Mouse (Mus musculus): ENCODE measurements around the gene Tmem132d.

The Tmem132d gene

DNA sequence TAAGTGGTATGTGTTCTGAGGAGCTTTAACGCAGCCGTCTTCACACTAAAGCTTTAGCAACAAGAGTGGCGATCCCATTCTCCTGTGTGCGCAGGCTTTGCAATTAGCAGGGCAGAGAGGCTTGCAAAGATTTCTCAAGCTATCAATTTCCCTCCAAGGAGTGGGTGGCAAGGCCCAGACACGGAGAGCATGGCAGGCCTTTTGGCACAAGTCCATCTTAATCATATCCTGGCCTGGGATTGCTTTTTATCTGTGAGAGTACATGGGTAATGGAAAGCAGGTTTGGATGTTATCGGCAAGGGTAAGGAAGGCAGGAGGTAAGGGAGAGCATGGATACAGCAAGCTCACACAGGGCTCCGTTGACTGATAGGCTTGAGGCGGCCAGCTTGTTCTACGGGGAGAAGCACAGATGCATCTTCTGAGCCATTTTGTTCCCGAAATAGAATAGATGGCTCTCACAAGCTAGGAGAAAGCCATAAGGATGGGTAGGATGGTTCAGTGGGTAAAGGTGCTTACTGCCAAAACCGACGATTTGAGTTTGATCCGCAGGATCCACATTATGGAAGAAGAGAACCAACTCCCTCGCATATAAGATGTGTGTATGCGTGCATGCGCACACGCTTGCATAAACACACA lies 228.1 kb downstream of the Tmem132d start:
- peak; percentile 21 for DNase-seq

DNA sequence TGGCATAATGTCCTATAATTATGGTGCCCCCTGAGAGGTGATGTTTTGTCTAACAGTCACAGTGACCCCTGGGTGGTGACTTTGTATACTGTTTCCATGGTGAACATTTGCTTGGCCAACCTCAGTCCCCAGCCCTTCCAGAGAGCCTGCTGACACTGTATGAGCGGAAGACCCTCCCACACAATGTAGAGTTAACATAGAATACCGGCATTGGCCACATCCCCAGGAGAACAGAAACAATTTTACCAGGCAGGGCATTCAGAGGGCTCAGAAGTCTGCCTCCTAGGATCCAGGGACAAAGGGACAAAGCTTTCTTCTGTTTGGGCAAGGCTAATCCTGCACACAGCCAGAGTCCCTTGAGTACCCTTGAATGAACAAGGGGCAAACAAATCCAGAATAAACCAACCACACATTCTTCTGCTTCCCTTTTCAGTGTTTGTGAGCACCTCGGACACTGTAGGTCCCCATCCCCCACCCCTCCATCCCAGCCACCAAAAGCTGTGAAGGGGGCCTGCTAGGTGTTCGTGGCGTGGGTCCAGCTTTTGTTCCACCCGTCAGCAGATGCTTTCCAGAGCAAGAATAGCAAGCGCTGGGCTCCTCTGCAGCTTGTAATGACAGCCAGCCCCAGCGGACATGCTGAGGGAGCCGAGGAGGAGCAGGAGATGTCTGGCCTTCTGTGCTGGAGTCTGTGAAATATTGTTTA lies 228.8 kb downstream of the Tmem132d start:
- peak; percentile 12 for DNase-seq

DNA sequence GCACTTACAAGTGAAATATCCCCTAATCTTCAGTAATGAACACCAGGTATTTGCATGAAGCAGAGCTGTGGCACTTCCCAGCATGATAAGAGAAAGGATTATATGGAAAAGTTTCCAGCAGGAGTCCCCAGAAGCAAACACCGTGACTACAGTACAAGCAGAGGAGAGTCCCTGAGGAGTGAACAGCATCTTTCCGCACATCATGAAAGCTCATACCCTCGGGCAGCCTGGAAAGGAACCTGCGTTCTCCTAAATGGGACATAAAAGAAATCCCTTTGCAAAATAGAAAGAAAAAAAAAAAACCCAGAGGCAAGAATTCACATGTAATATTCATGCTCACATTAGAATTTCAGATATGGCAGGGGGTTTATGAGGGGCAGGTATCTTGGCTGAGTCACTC lies 238.8 kb downstream of the Tmem132d start:
- DNase-seq = no peak

DNA sequence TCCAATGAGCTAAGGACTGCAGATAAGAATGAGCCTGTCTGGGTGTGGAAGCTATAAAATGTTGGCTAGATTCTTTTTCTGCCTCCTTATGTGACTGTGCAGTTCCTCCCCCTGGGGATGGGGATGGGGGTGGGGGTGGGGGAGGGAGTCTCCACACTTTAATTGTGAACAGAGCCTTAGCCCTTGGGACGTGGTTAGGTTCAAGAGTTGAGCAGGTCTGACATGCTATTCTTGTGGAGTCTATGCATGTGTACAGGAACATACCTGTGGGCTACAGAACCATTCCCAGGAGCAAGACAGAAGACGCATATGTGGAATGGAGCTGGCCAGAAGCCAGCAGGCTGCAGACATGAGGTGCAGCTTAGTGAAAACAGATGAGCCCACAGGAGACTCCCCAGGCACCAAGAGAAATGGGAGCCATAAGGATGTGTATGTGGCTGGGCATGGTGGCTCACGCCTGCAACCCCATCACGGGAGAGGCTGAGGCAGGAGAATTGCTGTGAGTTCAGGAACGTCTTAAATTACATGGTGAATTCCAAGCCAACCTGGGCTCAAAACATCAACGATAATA lies 240.3 kb downstream of the Tmem132d start:
- no peak for DNase-seq

DNA sequence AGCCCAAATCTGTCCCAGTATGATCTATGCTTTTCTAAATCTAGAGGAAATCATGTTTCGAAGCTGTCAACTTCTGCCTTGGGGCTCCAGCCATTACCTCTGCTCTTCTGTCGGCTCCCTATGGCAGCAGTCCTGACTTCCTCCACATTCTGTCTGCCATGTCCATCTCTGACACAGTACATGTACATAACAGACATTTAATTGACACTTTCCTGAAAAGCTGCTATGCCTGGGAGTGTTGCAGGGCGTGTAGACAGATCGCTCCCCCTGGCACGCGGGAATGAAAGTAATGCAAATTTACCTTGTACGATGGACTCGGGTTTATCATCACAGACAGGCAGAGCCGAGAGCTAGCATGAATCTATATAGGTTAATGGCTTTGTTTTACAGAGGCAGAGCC lies 241.2 kb downstream of the Tmem132d start:
- DNase-seq = no peak

DNA sequence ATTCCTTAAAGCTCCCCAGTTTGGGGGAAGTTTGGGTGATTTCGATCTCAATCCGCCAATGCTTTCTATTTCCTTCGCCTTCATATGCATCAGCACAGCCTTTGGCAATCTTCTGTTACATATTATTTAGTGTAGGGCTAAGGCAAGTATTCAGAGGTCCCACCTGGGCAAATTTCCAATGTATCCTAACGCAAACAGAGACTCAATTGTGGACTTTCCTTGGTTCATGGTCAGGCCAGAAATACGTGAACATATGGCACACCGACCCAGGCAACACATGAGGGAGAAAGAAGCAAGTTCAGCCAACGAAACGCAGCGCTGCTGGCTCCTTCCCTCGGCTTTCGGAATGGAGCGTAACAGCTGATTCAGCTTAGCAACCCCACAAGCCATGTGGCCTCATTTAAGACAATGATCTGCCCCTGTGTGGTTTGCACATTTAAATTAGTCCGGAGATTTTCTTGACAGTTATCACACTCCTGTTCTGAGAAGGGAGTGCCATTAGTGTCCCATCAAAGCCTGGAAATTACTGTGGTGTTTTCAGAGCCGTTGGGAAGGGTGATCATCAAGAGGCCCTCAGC lies 242.5 kb downstream of the Tmem132d start:
- DNase-seq = no peak

DNA sequence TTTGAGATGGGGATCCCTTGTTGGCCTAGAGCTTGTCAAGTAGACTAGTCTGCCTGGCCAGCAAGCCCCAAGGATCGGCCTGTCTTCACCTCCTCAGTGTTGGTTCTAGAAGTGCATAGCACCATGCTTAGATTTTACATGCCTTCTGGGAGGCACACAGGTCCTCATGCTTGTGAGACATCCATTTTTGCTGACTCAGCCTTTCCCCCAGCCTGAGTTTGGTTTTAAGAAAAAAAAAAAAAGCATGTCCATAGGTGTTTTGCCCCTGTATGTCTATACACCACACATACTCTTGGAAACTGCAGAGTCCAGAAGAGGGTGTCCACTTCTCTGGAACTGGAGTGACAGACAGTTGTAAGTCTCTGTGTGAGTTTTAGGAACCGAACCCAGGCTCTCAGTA lies 256.6 kb downstream of the Tmem132d start:
- no peak for DNase-seq

DNA sequence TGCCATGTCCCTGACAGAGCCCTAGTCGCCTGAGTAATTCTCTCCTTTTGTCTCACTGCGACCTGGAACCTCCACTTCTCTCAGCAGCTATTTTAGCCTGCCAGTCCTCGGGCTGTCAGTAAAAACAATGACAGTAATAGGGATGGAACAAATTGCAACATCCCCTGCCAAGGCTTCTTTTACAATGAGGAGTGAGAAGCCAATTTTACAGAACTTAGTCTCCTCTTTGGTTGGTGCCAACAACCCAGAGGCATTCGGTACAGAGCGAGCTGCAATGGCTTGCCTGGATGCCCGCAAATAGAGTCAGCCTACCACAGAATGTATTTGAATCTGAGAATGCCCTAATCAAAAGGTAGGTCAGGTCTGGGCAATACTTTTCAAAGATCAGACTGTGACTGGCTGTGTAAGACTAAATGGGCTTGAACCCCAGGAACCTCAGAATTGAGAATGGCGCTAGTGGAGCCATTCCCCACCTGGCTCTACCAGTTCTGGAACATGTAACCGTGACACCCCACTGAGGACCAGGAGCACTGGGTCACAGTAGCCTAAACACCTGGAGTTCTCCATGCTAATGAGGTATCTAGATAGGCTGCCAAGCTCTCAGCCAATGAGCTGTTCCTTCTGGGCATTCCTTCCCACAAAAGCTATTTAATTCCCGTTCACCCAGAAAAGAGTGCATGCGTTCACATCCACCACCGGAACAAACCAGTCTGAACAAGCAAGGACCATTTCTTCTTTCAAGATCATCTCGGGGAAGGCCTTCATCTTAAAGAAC lies 273.8 kb downstream of the Tmem132d start:
- peak; percentile 53 for DNase-seq

DNA sequence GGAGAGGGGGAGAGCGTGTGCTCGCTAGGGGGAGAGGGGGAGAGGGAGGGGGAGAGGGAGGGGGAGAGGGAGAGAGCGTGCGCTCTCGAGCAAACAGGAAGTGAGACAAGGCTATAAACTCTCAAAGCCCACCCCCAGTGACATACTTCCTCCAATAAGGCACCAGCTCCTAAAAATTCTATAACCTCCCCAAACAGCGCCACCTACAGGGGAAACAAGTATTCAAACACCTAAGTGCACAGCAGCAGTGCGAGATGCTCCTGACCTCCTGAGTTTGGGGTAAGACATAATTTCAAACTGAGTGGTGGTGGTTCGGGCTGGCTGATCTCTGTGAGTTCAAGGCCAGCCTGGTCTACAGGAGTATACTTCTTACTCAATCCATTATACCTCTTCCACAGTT lies 281.4 kb downstream of the Tmem132d start:
- no peak for DNase-seq

DNA sequence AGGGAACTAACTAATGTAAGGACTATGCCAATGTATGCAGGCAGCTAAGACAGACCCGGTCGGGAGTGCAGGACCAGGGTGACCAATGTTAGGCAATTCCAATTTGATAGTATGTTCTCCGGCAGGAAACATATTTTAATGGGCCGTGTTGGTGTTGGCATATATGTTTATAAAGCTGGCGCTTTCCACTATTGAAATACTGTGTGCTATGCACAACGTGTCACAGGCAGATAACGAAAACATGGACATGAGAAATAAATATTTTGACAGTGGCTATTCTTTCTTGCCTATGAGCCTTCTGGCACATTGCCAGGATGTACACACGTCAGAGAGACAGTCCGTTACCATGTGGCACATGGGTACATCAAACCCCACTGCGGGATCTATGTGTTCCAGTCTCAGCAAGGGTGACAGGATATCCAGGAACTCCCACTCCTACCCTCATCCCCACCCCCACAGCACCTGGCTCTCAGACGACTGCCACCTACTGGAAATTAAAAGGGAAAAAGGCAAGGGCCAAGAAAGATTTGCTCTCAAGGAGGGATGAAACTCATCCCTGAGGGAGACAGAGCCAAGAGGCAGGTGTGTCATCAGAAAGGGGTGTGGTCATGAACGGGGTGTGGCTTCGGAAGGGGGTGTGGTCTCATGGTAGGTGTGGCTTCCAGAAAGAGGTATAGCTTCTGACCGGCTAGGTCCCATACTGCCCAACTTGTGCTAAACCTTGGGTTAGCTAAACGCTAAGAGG lies 285.8 kb downstream of the Tmem132d start:
- DNase-seq = no peak

DNA sequence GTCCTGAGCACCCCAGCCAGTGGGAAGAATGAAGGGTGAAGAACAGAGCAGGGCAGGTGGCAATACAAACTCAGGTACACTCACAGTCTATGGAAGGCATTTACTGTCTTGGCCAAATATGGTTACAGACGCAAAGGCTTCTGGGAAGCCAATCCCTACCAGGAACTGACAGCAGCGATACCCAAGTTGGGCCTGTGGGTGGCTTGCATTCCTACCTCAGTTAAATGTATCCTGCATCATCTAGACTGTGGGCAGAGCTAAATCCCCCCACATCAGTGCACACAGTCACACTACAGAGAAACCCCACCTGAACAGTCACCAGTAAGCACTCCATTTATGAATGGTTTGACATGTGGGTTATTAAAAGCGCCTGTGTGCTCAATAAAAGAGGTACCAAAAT lies 288.1 kb downstream of the Tmem132d start:
- no peak for DNase-seq

DNA sequence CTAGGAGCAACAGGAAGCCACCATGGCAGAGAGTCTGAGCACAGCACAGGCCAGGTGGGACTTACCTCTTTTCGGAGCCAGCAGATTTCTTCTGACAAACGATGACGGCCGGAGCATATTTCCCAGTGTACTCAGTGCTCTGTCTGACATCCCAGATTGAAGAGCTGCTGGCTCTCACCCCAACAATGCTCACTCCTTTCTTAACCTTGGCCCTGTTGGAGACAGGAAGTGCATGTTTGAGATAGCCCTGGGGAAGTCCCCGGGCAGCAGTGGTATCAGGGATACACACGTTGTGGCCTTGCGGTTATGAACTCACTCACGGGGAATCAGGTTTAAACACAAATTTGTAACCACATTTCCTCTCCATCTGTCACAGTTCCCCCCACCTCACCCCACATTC lies 296.1 kb downstream of the Tmem132d start:
- no peak for DNase-seq

DNA sequence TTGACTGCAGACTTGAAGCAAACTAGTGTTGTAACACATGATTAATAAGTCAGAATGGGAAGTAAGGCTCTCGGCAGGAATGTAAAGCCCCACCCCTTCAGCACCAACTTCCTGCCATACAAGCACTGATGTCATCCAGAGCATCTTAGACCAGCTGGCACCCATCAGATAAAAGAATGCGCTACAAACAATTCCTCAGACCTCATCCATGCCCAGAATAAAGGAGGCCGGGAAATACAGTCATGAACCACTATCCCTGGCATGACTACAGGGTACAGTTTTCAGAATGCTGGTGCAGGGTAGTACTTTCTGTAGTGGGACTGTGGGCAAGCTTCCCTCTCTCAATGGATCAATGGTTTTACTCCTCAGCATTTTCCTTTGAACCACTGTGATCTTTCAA lies 310.2 kb downstream of the Tmem132d start:
- DNase-seq = no peak

DNA sequence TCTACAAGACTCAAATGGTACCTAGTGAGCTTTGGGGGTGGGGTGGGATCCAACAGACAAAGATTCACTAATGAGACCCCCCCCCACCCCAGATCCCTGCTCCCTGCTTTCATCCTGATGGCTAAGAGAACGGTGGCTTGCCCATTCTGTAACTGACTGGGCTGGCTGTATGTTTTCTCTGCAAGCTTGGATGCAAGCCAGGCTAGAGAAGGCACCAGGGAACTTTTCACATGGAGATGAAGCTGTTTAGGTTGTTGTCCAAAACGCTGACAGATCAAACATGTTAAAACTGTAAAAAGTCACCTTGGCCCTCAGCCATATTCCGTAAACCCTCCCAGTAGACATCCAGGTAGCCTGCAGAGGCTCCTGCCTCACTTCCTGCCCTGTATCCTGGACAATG lies 313.7 kb downstream of the Tmem132d start:
- DNase-seq = no peak

DNA sequence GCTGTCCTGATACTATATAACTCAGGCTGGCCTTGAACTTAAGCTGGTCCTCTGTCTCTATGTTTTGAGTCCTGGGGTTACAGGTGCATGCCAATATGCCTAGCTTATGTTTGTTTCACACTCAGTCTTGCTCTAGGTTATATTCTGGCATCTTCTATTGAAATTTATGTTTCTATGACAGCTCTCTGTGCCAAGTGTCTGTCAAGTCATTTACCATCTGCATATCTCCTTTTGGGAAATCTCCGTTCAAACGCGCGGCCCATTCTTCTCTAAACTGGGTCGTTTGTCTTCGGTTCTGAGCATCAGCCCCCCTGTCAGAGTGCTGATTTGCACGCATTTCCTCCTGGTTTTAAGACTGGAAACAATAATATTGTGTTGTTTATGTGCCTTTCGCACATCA lies 319.8 kb downstream of the Tmem132d start:
- DNase-seq = no peak

DNA sequence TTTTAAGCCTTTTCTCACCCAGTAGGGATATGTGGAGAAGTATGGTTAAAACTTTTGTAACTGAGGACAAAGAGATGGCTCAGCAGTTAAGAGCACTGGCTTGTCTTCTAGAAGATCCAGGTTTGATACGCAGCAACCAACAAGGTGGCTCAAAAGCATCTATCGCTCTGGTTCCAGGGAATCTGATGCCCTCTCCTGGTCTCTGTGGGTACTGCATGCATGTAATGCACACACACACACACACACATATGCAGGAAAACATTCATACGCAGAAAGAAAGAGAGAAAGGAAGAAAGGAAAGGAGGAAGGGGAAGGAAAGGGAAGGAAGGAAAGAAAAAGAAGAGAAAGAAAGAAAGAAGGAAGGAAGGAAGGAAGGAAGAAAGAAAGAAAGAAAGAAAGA lies 320.4 kb downstream of the Tmem132d start:
- no peak for DNase-seq

DNA sequence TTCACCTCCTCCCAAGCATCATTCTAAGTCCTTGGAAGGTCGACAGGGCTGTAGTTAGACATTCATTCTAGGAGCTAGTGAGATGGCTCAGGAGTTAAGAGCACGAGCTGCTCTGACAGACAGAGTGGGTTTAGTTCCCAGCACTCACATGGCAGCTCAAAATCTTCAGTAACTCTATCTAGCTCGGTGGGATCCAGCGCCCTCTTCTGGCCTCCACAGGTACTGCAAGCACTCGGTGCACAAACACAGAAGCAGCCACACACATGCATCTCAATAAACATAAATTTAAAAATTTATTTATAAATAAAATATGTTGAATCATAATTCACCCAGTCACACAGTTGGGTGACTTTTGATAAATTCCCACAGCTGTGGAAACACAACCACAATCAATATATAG lies 321.2 kb downstream of the Tmem132d start:
- no peak for DNase-seq

DNA sequence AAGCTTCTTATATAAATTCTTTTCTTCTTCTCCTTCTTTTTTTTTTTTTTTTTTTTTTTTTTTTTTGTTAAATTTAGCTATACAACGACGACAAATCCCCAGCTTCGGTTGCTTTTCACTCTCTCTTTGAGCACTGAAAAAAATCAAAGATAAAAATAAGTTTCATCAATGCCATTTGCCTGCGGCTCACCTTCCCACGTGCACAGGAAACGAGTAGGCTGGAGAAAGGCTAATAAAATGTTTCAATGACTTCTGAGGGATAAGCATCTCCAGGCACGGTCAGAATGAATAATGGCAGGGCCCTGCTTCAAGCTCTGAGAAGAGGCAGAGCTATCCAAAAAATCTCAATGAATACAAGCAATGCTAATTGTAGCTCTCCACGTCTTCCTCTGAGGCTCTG lies 330.3 kb downstream of the Tmem132d start:
- no peak for DNase-seq

DNA sequence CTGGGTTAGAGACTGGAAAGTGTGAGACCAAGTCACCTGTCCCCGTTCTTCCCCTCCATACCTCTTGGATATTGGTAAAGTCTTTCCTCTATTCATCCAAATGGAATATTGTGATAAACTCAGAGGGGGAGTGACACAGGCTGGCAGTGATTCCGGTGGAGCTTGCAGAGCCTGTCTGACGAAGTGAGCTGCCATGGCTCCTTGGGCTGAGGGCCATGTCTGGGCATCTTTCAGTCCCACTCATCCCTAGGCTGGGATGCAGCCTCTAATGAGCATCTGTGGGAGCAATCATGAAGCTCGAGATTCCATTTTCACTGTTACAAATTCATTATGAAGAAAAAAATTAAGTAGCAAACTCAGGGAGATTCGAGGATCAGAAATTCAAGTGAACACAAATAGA lies 332.5 kb downstream of the Tmem132d start:
- DNase-seq = no peak

DNA sequence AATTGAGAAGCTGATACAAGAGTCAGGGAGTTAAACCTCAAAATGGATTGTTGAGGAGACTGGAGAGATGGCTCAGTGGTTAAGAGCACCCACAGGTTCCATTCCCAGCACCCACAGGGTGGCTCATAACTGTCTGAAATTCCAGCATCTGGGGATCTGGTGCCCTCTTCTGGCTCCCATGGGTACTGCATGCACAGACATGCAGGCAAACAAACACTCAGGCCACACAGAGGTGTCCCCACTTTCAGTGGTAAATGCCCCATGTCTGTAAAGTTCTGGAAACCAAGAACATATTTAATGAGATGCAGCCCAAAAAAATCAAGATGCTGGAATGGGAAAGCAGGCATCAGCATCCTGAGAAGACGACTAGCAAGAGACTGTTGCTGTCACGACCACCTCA lies 333.4 kb downstream of the Tmem132d start:
- DNase-seq = no peak

DNA sequence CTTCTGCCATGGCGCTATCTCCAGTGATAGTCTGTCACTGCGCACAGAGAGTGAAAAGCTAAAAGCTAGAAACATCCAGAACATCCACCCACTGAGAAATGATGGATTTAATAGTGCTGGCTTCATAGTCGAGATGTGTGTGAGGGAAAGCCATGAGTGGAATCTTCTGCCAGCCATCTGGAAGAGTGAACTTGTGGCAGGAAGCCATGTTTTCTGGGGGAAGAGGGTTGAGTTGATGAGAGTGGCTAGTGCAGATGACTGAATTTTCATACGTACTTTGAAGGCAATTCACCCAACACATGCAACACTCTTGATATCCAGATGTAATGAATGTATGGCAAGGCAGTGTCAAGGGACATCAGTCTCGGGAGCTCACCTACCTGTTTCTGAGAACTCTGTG lies 342.3 kb downstream of the Tmem132d start:
- peak; percentile 36 for DNase-seq

DNA sequence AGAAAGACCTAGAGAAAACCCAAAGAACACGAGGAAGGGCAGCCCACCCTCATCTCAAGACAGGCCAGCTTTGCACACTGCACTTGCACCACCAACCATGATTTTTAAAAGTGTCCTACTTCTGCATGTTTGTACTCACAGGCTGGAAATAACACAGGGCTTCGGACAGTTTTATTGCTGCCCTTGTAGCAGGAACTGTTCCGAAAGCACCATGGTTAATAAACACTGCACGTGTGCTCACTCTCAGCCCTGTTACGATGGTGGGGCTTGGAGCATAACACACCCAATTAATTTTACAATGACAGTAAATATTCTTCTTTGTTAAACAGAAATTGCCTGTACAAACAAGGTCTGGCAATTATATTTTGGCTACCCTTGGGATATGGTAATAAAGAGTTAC lies 357.4 kb downstream of the Tmem132d start:
- DNase-seq = no peak

DNA sequence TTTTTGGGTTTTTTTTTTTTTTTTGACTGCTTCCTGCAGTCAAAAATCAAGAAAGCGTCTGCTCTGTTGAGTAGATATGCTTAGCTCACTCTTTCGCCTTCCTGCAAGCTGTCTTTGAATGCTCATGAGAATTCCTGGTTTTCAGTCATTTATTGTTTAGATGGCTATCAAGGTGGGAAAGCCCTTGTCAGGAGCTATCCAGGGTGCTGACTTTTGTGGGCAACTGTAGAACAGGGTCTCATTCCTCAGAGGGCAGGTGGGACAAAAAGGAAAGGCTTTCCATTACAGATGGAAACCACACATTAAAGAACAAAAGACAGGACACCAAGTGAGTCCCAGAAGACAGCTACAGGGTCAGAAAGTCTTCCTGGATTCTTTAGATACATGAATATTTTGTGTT lies 360.3 kb downstream of the Tmem132d start:
- DNase-seq = no peak

Data from layer of hippocampus, adult 9-11 months (tissue).